Mouse (Mus musculus) MEL (cell line): Measurements from ENCODE around the gene Ubl4b.

Source experiments
- CHD1 ChIP-seq: IDR thresholded peaks from 2 replicates; pipeline ENCODE4 v1.6.1; 2012; ENCODE audit warnings: low read depth, mild to moderate bottlenecking, inconsistent platforms, low read length, improper control_type of control experiment
- CHD2 ChIP-seq: IDR thresholded peaks from 2 replicates; pipeline ENCODE4 v1.6.1; 2011; ENCODE audit warnings: low read length, improper control_type of control experiment
- CTCF ChIP-seq, 3 experiments: IDR thresholded peaks in 2 of 3; conservative IDR thresholded peaks in 1 of 3; 2 replicates each; pipeline ENCODE4 v1.5.1; 2011 to 2012; ENCODE audit warnings: low read length in 3 of 3, low read depth in 2 of 3, mild to moderate bottlenecking in 2 of 3, improper control_type of control experiment in 1 of 3, inconsistent platforms in 1 of 3, mixed read lengths in 1 of 3, moderate library complexity in 1 of 3; ENCODE audit not compliant: control insufficient read depth in 1 of 3, insufficient read depth in 1 of 3, poor library complexity in 1 of 3, severe bottlenecking in 1 of 3
- HCFC1 ChIP-seq: IDR thresholded peaks from 2 replicates; pipeline ENCODE4 v1.6.1; 2012; ENCODE audit warnings: low read depth, mild to moderate bottlenecking, inconsistent platforms, low read length, improper control_type of control experiment, moderate library complexity
- MAFK ChIP-seq: IDR thresholded peaks from 2 replicates; pipeline ENCODE4 v1.6.1; 2011; ENCODE audit warnings: low read depth, mild to moderate bottlenecking, low read length, improper control_type of control experiment, borderline replicate concordance
- POLR2A ChIP-seq, 2 experiments: IDR thresholded peaks; 2 replicates each; pipeline ENCODE4 v1.6.1; 2011 to 2012; ENCODE audit warnings: low read length in 2 of 2, mild to moderate bottlenecking in 2 of 2, control low read depth in 1 of 2, improper control_type of control experiment in 1 of 2, low read depth in 1 of 2, moderate library complexity in 1 of 2; ENCODE audit not compliant: control insufficient read depth in 1 of 2, insufficient read depth in 1 of 2, poor library complexity in 1 of 2
- SIN3A ChIP-seq: IDR thresholded peaks from 2 replicates; pipeline ENCODE4 v1.6.1; 2012; ENCODE audit warnings: low read length, improper control_type of control experiment, inconsistent platforms
- UBTF ChIP-seq: IDR thresholded peaks from 2 replicates; pipeline ENCODE4 v1.6.1; 2012; ENCODE audit warnings: low read depth, mild to moderate bottlenecking, inconsistent platforms, low read length, improper control_type of control experiment, moderate library complexity, borderline replicate concordance; ENCODE audit not compliant: insufficient read depth
- USF2 ChIP-seq, 2 experiments: IDR thresholded peaks; 2 replicates each; pipeline ENCODE4 v1.6.1; 2011 to 2012; ENCODE audit warnings: improper control_type of control experiment in 2 of 2, low read length in 2 of 2, borderline replicate concordance in 1 of 2, inconsistent platforms in 1 of 2, low read depth in 1 of 2, mild to moderate bottlenecking in 1 of 2; ENCODE audit not compliant: insufficient read depth in 1 of 2
- ZC3H11A ChIP-seq: IDR thresholded peaks from 2 replicates; pipeline ENCODE4 v1.6.1; 2012; ENCODE audit warnings: low read depth, mild to moderate bottlenecking, inconsistent platforms, low read length, improper control_type of control experiment

GRCm38 (mm10) chr3:107529182-107529581 lies 25.7 kb downstream of the Ubl4b start:
- no peak for TF ChIP-seq POLR2A (IDR thresholded peaks at IDR 0.05; ENCODE audit: control insufficient read depth in 1 of 2, insufficient read depth in 1 of 2, low read depth in 1 of 2, low read length in 2 of 2, poor library complexity in 1 of 2)
- TF ChIP-seq SIN3A: no peak
- TF ChIP-seq USF2 (IDR thresholded peaks at IDR 0.05; ENCODE audit: borderline replicate concordance in 1 of 2, insufficient read depth in 1 of 2, low read depth in 1 of 2, low read length in 2 of 2): no peak
- no peak for TF ChIP-seq CHD1
- no peak for TF ChIP-seq HCFC1
- no peak for TF ChIP-seq ZC3H11A
- TF ChIP-seq MAFK: no peak
- no peak for TF ChIP-seq CHD2
- TF ChIP-seq UBTF: no peak
- TF ChIP-seq CTCF (IDR thresholded peaks at IDR 0.05 in 2 of 3, conservative IDR thresholded peaks at IDR 0.05 in 1 of 3; ENCODE audit: control insufficient read depth in 1 of 3, insufficient read depth in 1 of 3, low read depth in 2 of 3, low read length in 3 of 3, poor library complexity in 1 of 3, severe bottlenecking in 1 of 3): no peak
